Mouse (Mus musculus) gastrocnemius, postnatal 25 days (tissue): ENCODE measurements around the gene Ms4a18. TPM values are rescaled to one million over a fixed set of nuclear protein-coding genes. Genes with fewer than 3 reads are reported as not detected.

Experiments used
- DNase-seq: peaks from one replicate; pipeline ENCODE4 v3.0.0; 2022
- long read RNA-seq, 2 experiments: library from polyadenylated mRNA; stranded (forward); transcript quantifications; one replicate each; pipeline ENCODE4 v2.0.0; 2021
- total RNA-seq, 2 experiments: library from RNA; stranded (reverse); gene quantifications; 1 replicate in 1 of 2; 2 replicates in 1 of 2; pipeline ENCODE4 v1.2.3; 2021

The Ms4a18 gene
- total RNA-seq = not detected
- long read RNA-seq, experiment 1 = 0 reads
- long read RNA-seq, experiment 2 = 0 reads

GRCm38 (mm10) chr19:11017891-11018290 is at the start of gene Ms4a18:
Gene Ms4a18 (minus strand): TSS chr19:11018031.
- DNase-seq = no peak

- no peak for DNase-seq
Observed at GRCm38 (mm10) chr19:11065202-11065875, 47.5 kb upstream of the Ms4a18 start.

GRCm38 (mm10) chr19:11060900-11061299 is 43.1 kb upstream of the Ms4a18 start:
- DNase-seq = no peak

GRCm38 (mm10) chr19:11059967-11060366 is 42.1 kb upstream of the Ms4a18 start:
- no peak for DNase-seq

GRCm38 (mm10) chr19:11055700-11056099 is 37.9 kb upstream of the Ms4a18 start:
- DNase-seq = peak; percentile 46

GRCm38 (mm10) chr19:11053277-11053676 is 35.4 kb upstream of the Ms4a18 start:
- DNase-seq = no peak

- no peak for DNase-seq
Observed at GRCm38 (mm10) chr19:11052877-11053276, 35.0 kb upstream of the Ms4a18 start.

GRCm38 (mm10) chr19:11050286-11050685 is 32.5 kb upstream of the Ms4a18 start:
- peak; percentile 13 for DNase-seq

- no peak for DNase-seq
Observed at GRCm38 (mm10) chr19:11049426-11049825, 31.6 kb upstream of the Ms4a18 start.

GRCm38 (mm10) chr19:11048503-11048902 is 30.7 kb upstream of the Ms4a18 start:
- no peak for DNase-seq

- no peak for DNase-seq
Observed at GRCm38 (mm10) chr19:11048009-11048408, 30.2 kb upstream of the Ms4a18 start.

- peak; percentile 79 for DNase-seq
Observed at GRCm38 (mm10) chr19:11044996-11045711, 27.3 kb upstream of the Ms4a18 start.

- DNase-seq = no peak
Observed at GRCm38 (mm10) chr19:11044671-11044995, 26.8 kb upstream of the Ms4a18 start.

GRCm38 (mm10) chr19:11037570-11037969 is 19.7 kb upstream of the Ms4a18 start:
- no peak for DNase-seq

- DNase-seq = no peak
Observed at GRCm38 (mm10) chr19:11022382-11022781, 4.6 kb upstream of the Ms4a18 start.

GRCm38 (mm10) chr19:11017251-11017650 is 580 bp downstream of the Ms4a18 start:
- DNase-seq = peak; percentile 12

GRCm38 (mm10) chr19:11015998-11016397 is 1.8 kb downstream of the Ms4a18 start:
- no peak for DNase-seq

GRCm38 (mm10) chr19:11015468-11015867 is 2.4 kb downstream of the Ms4a18 start:
- DNase-seq = no peak

- no peak for DNase-seq
Observed at GRCm38 (mm10) chr19:10993150-10993549, 24.7 kb downstream of the Ms4a18 start, which contains the start of gene Ms4a15. Gene Ms4a15 (minus strand): TSS chr19:10993250.

GRCm38 (mm10) chr19:10991911-10992310 is 25.9 kb downstream of the Ms4a18 start:
- no peak for DNase-seq

- DNase-seq = no peak
Observed at GRCm38 (mm10) chr19:10990751-10991150, 27.1 kb downstream of the Ms4a18 start.

- DNase-seq = no peak
Observed at GRCm38 (mm10) chr19:10988563-10988962, 29.3 kb downstream of the Ms4a18 start.

GRCm38 (mm10) chr19:10985889-10986288 is 31.9 kb downstream of the Ms4a18 start:
- DNase-seq = no peak

- no peak for DNase-seq
Observed at GRCm38 (mm10) chr19:10984551-10984950, 33.3 kb downstream of the Ms4a18 start.
